Mouse (Mus musculus) right cerebral cortex, postnatal 4 days (tissue): ENCODE measurements around the gene Map4k2.

Experiments used
- DNase-seq: peaks from one replicate; pipeline ENCODE4 v3.0.0-alpha.2; 2022

Map4k2 gene

DNA sequence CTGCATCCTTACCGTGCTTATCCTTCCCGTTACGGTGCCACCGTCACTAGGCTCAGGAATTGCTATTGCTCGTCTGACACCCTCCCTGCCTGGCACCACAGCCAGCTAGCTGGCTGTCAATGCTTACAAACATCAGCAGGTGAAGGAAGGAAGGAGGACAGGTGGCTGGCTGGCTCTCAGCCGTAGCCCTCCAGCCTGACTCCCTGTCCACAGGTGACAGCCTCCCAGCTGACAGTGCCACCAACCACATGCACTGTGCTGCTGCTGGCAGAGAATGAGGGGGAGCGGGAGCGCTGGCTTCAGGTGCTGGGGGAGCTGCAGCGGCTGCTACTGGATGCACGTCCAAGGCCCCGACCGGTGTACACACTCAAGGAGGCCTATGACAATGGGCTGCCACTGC is 22.8 kb upstream of the Map4k2 start:
- DNase-seq = no peak

DNA sequence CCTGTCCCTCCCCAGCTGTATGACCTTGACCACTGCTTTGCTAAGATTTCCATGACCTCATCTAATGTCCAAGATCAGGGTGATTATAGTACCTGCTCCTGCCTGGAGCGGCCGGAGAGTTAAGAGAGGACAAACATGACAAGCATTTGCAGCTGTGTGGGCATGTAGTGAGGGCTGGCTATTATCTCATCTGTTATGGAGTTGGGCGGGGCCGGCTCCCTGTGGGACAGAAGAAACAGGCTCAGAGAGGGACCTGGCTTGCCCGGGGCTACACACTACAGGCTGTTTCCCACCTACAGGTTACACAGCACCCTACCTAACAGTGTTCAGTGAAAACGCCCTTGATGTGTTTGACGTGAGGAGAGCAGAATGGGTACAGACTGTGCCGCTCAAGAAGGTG is 19.6 kb upstream of the Map4k2 start:
- no peak for DNase-seq

DNA sequence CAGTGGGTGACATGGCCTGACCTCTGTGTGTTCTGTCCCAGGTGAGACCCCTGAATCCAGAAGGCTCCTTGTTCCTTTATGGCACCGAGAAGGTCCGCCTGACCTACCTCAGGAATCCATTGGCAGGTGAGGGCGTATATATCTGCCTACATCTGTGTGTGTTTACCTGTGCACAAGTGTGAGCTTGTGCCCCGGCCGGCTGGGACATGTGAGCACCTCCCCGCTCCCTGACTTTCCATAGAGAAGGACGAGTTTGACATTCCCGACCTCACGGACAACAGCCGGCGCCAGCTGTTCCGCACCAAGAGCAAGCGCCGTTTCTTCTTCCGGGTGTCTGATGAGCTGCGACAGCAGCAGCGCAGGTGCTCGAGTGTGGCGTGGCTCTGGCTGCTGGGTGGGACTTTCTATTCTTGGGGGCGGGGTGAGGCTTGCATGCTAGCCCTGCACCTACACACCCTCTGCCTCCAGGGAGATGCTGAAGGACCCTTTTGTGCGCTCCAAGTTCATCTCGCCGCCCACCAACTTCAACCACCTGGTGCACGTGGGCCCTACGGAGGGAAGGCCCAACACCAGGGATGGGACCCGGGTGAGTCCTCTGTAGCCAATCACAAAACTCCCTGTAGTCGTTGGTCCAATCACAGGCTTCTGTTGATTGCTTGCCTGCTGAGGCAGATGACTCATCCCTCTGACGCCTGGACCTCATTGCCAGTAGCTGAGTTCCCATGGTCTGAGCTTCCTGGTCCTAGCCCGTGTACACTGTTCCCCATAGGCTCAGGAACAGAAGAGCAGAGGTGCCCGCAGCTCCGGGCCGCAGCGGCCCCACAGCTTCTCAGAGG is 18.9 kb upstream of the Map4k2 start:
- no peak for DNase-seq

DNA sequence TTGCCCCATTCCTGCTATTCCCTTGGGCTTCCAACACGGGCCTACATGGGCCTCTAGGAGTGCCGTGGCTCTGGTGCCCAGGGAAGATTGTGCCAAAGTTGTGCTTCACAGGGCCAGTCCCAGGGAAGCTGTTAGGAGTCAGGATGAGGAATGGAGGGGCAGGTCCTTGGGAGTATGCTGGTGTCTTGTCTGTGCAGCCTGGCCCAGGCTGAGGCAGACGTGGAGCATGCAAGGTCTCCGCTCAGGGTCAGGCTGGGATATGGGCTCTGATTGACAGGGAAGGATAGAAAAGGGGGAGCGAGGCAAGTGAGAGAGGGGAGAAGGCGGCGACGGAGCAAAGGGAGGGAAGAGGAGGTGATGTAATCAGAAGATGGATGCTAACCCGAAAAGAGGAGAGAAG is 16.2 kb upstream of the Map4k2 start:
- no peak for DNase-seq

DNA sequence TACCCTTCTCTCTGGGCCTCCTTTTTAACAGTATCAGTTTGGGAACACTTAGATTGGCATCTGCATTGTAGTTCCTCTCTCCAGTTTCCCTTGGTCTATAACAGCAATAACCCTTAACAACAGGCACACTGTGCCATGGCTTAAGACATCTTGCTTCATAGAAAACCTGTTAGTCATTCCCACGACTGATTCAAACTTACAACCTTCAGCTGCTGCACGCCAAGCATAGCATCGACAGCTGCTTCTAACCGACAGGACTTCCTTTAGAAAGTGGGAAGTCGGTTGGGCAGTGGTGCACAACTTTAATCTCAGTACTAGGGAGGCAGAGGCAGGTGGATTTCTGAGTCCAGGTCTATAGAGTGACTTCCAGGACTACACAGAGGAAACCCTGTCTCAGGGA is 9.8 kb upstream of the Map4k2 start:
- DNase-seq = no peak

DNA sequence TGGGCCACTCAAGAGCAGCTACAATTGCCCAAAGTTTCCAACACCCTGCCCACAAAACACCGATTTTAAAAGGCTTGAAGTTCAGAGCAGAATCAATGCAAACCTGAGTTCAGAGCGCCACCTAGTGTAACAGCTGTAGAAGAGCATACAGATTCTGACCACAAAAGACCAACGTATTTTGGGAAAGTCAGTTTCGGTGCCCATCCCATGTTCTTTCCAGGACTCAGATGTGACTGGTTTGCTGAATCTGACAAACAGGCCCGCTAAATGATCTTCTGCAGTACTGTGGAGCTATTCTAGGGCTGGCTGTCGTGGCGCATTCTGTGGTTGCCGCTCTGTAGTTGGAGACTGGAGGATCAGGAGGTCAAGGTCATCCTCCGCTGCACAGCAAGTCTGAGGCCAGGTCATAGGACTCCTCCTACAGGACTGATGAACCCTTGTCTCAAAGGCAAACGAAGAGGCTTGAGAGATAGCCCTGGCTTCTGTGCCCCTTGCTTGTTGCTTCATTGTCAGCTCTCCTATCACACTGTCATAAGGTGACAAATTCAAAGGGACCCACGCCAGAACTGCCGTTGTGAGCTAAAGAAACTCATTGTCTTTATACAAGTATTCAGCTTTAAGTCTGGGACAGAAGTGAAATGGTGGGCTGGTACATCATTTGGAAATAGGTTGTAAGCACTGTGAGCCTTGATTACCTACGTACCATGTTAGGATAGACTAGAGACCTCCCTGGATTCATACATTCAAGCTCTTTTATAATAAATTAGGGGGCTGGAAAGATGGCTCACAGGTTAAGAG is 9.0 kb upstream of the Map4k2 start:
- DNase-seq = peak; percentile 50

DNA sequence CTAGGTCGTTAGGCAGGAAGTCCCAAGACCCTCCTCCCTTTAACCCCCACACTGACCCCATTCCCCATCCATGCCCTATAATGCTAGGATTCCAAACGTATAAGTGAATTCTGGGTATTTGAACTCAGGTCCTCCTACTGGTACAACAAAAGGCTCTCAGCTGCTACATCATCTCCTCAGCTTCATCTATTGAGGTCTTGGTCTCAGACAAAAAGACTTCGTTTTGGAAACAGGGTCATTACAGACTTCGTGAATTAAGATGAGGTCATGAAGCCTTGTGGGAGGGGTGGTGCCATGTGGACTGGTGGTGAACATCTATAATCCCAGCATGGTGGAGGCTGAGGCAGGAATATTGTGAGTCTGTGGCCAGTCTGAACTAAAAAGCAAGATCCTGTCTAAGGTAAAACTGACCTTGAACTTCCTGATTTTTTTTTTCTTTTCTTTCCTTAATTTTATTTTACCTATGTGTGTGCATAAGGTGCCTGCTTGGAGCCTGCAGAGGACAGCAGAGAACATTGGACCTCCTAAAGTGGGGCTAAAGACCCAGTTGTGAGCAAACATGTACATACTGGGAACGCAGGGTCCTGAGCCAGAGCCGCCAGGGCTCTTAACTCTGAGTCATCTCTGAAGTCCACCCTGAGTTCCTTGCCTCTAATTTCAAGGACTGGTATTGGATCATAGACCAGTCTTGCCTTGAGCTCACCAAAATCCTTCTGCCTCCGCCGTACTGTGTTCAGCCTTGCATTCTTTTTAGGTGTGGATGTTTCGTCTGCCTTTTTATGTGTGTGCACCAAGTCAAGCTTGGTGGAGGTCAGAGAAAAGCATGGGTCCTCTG is 7.0 kb upstream of the Map4k2 start:
- DNase-seq = no peak

DNA sequence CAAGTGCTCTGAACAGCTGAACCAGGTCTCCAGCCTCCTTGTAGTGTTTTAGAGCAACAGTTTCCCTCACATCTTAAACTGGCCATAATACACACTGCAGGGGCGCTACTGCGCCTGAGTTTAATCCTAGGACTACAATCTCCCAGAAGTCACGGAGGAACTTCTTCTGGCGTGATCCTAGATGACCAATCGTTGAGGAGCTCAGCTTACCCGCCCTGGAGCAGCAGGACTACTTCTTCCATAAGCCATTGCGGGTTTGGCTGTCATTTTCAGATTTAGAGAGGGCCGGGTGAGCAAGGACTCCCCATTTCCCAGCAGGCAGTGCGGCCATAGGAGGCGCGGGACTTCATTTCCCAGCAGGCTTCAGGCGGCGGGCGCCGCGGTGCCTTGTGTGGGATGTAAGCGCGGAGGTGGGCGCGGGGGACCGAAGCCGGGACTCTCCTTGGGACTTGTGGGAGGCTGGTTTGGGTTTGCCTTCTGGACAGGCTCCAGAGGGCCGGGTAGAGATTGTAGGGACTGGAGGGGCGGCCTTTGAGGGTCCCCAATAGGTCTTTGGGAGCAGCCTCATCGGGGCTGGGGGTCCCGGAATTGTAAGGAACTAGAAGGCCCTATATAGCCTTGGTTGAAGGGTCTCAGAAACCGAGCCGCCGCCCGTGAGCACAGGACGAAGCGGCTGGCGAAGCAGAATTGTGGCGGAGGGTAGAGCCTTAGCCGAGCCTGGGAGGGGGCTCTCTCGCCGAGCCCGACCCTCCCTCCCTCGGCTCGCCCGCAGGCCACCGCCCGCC is 6.1 kb upstream of the Map4k2 start, which contains the start of gene Men1:
Gene Men1 (plus strand): TSS at position 307 of the 785 bp plus-strand sequence.
- peak; percentile 90 for DNase-seq

DNA sequence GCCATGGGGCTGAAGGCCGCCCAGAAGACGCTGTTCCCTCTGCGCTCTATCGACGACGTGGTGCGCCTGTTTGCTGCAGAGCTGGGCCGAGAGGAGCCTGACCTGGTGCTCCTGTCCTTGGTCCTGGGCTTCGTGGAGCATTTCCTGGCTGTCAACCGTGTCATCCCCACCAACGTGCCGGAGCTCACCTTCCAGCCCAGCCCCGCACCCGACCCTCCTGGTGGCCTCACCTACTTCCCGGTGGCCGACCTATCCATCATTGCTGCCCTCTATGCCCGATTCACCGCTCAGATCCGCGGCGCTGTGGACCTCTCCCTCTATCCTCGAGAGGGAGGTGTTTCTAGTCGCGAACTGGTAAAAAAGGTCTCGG is 5.5 kb upstream of the Map4k2 start:
- peak; percentile 34 for DNase-seq

DNA sequence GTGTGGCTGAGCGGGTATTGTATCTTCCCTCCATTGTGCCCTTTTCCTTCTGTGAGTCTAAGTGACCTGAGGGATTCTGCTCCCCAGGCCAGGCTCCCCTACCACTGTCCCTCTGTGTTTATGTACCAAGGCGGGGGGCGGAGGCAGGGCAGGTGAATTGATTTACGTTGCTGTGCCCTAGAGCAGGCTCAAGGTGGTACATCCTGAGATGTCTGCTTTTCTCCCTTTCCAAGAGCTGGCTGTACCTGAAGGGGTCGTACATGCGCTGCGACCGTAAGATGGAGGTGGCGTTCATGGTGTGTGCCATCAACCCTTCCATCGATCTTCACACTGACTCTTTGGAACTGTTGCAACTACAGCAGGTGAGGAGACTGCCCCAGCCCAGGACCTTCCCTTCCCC is 4.0 kb upstream of the Map4k2 start:
- DNase-seq = no peak

DNA sequence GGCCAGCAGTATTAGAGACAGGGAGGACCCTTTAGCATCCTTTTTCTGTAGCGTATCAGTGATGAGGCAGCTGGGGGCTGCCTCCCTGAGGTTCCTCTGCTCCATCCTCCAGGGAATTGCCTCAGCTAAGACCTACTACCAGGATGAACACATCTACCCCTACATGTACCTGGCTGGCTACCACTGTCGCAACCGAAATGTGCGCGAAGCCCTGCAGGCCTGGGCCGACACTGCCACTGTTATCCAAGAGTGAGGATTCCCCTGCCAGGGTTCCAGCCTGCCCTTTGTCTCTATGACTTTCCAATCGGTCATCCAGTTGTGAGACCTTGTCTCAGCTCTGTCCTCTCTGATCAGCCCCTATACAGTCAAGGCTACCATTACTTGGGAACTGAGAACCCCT is 2.8 kb upstream of the Map4k2 start:
- no peak for DNase-seq

DNA sequence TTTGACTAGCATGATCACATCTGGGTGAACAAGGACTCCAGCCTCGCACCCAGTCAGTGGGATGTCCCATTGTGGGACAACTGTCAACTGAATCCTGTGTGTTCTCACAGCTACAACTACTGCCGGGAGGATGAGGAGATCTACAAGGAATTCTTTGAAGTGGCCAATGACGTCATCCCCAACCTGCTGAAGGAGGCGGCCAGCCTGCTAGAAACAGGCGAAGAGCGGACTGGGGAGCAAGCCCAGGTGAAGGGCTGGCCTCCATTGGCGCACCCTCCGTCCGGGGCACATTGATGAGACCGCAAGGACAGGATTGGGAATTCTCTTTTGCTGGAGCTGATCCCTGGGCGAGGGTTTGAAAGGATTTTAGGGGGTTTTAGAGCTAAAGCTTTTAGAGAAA is 2.2 kb upstream of the Map4k2 start:
- DNase-seq = no peak

DNA sequence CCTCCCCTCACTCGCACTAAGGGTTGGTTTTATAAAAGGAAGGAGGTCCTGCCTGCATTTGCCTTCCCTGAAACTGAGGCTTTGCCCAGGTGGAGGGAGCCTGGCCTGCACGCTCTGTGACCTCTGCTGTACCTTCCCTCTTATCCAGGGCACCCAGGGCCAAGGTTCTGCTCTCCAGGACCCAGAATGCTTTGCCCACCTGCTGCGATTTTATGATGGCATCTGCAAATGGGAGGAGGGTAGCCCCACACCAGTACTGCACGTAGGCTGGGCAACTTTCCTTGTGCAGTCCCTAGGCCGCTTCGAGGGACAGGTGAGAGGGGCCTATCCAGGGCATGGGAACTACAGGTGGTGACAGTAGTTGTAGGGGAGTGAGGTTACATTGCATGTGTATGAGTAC is 1.7 kb upstream of the Map4k2 start:
- DNase-seq = no peak

DNA sequence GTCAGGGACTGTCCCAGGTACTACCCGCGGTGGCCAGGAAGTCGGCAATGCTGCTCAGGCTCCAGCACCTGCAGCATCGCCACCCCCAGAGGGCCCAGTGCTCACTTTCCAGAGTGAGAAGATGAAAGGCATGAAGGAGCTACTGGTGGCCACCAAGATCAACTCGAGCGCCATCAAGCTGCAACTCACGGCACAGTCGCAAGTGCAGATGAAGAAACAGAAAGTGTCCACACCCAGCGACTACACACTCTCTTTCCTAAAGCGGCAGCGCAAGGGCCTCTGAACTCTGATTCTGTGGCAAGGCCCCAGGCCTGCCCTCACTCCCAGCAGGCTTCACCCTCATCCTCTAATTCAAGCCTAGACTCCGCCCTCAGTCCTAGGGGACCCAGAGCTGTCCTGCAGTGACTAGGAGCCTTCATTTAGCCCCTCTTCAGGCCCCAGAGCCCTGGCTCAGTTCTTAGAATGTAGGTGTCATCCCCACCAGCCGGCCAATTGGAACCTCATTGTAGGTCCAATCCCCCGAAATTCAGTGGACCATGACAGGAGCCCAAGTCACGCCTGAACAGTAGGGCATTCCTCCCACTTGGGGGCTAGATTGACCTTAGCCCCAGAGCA is 938 bp upstream of the Map4k2 start:
- no peak for DNase-seq

DNA sequence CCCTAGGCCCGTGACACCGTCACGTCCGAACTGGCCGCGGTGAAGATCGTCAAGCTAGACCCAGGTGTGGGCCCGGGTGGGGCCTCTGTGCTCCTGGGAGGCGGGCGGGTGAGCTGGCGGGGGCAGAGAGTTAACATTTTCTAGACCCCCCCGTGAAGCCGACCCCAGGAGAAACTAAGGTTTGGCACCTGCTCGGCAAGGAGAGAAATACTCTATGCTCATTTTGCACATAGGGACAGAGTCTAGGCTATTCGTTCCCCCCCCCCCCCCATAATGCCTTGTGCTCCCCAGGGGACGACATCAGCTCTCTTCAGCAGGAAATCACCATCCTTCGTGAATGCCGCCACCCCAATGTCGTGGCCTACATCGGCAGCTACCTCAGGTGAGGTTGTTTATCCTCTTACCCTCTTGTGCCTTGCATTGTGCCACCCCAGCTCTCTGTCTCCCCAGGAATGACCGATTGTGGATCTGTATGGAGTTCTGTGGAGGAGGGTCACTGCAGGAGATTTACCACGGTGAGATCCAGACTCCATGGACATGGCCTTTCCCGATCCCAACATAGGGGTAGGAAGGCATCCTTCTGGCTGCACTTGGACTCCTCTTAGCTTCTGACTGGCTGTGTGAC is 630 bp downstream of the Map4k2 start:
- no peak for DNase-seq

DNA sequence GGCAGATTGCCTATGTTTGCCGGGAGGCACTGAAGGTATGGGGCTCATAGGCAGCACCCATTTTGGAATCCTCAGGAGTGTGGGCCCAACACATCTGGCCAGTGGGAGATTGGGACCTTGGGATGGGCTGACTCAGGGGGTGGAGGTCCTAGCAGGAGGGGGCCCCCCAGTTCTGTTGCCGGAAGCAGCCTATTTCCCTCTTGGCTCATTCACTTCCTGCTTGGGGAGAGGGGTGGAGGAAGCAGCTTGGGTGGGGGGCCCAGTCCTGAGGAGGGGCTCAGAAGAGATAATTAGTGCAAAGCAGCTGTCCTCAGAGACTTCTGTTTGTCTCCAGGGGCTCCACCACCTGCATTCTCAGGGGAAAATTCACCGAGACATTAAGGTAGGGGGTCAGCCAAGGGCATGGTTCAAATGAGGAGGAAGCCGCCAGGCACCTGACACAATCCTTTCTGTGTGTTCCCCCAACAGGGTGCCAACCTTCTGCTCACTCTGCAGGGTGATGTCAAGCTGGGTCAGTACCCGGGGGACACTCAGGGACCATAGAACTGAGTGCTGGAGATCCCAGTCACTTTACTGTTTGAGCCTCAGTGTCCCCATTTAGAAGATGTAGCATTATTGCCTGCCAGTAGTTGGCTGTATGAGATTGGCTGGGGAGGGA is 1.5 kb downstream of the Map4k2 start:
- no peak for DNase-seq

DNA sequence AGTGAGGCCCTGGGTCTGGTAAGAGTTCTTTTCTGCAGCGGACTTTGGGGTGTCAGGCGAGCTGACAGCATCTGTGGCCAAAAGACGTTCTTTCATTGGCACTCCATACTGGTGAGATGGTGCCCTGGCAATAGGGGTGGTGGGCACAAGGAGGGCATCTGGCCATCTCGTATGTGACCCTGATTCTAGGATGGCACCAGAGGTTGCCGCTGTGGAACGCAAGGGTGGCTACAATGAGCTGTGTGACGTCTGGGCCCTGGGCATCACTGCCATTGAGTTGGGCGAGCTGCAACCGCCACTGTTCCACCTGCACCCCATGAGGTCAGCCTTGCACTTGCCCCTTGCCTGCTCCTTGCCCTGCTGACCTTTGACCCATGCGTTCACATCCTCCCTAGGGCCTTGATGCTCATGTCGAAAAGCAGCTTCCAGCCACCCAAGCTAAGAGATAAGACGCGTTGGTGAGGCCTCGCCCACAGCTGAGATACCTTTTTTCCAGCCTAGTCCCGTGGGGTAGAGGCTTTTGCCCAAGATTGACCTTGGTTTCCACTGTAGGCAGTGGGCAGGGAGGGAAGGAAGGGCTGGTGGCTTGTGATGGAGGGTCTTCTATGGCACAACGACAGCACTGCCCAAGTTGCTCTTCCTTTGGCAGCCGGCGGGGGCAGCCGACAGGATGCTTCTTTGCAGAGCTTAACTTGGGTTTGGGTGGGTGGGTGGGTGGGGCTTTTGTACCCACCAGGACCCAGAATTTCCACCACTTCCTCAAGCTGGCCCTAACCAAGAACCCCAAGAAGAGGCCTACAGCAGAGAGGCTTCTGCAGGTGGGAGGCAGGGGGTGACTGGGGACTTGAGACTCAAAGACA is 2.4 kb downstream of the Map4k2 start:
- no peak for DNase-seq

DNA sequence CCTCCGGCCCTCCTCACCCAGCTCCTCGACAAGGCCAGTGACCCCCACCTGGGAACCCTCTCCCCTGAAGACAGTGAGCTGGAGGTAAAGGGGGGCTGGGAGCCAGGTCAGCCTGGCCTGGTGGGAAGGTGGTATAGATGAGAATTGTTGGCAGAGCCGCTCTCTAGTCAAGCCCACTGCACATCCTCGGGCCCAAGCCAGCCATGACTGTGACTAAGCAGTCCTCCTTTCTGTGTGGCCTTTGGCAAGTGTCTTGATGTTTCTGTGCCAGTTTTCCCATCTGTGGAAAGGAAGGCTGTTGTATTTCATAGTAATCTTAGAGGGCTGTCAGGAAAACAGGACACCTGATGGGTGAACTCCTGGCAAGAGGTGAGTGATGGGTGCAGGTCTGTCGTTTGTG is 3.1 kb downstream of the Map4k2 start:
- no peak for DNase-seq

DNA sequence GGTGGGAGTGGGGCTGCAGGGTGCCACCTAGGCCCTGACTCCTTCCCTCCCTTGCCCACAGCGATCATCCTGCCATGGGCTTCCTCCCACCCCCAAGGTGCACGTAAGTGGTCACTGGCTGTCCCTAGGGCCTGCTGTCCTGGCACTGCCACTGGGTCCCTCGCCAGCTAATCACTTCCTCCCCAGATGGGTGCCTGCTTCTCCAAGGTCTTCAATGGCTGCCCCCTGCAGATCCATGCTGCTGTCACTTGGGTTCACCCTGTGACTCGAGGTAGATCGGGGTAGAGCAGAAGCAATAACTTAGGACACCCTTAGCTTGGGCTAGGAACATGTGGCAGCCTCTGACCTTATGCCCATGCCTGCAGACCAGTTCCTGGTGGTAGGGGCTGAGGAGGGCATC is 5.1 kb downstream of the Map4k2 start:
- no peak for DNase-seq

DNA sequence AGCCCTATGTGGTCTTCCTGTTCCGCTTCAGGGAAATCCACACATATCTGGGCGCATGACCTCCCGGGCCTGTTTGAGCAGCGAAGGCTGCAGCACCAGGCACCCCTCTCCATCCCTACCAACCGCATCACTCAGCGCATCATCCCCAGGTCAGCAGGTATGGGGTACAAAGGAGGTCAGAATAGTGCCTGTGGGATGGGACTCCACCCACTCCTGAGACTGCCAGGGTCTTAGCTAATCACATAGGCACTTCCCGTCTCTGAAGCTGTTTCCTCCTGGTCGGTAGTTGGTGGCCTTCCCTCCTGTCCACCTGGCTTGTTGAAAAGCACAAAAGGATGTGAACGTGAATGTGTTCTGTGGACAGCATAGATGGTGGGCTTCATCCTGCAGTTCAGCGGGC is 5.7 kb downstream of the Map4k2 start:
- DNase-seq = no peak
